Mouse (Mus musculus) MEL (cell line): ENCODE measurements at regions not wholly inside any gene's neighbourhood (a gene's known extent, or its start where the extent isn't known, plus 50 kb on each side); places are given as distances from the start of the nearest gene placed in this dataset.

ENCODE experiments used
- DNase-seq: peaks from one replicate; pipeline ENCODE4 v3.0.0; 2011; ENCODE audit warnings: low read depth, low spot score
- H3K27ac ChIP-seq: 2 replicates; pipeline ENCODE4 v1.5.1; 2012; ENCODE audit warnings: low read depth, mild to moderate bottlenecking, control low read depth, low read length, moderate library complexity; ENCODE audit not compliant: control insufficient read depth
- H3K27me3 ChIP-seq, 2 experiments: fragments of 150-350 bp in 1 of 2; sonication (generic) in 1 of 2; 2 replicates each; pipeline ENCODE4 v1.6.1; 2012; ENCODE audit warnings: low read length in 2 of 2, mild to moderate bottlenecking in 2 of 2, improper control_type of control experiment in 1 of 2, moderate library complexity in 1 of 2; ENCODE audit not compliant: insufficient read depth in 2 of 2, control insufficient read depth in 1 of 2
- H3K36me3 ChIP-seq, 2 experiments: 2 replicates each; pipeline ENCODE4 v1.6.1; 2012 to 2014; ENCODE audit warnings: low read length in 2 of 2, improper control_type of control experiment in 1 of 2, inconsistent platforms in 1 of 2, mild to moderate bottlenecking in 1 of 2; ENCODE audit not compliant: insufficient read depth in 2 of 2, control insufficient read depth in 1 of 2
- H3K4me1 ChIP-seq, 2 experiments: fragments of 150-350 bp in 1 of 2; sonication (generic) in 1 of 2; 2 replicates each; pipeline ENCODE4 v1.6.1; 2012; ENCODE audit warnings: low read length in 2 of 2, improper control_type of control experiment in 1 of 2, mild to moderate bottlenecking in 1 of 2; ENCODE audit not compliant: insufficient read depth in 2 of 2, control insufficient read depth in 1 of 2
- H3K4me3 ChIP-seq, 2 experiments: fragments of 150-350 bp in 1 of 2; sonication (generic) in 1 of 2; 2 replicates each; pipeline ENCODE4 v1.5.1; 2012; ENCODE audit warnings: low read depth in 2 of 2, low read length in 2 of 2, mild to moderate bottlenecking in 2 of 2, moderate library complexity in 2 of 2, control low read depth in 1 of 2, improper control_type of control experiment in 1 of 2; ENCODE audit not compliant: control insufficient read depth in 1 of 2, insufficient read depth in 1 of 2
- H3K79me2 ChIP-seq: 2 replicates; pipeline ENCODE4 v1.6.1; 2012; ENCODE audit warnings: mild to moderate bottlenecking, low read length, moderate library complexity; ENCODE audit not compliant: control insufficient read depth, poor library complexity, insufficient read depth
- H3K9ac ChIP-seq: 2 replicates; pipeline ENCODE4 v1.6.1; 2012; ENCODE audit warnings: low read depth, mild to moderate bottlenecking, control low read depth, low read length, moderate library complexity; ENCODE audit not compliant: control insufficient read depth, poor library complexity, severe bottlenecking
- H3K9me3 ChIP-seq: fragments of 150-350 bp; sonication (generic); replicated peaks from 2 replicates; pipeline ENCODE4 v1.6.1; 2012; ENCODE audit warnings: mild to moderate bottlenecking, low read length, improper control_type of control experiment, moderate library complexity; ENCODE audit not compliant: insufficient read depth
- BHLHE40 ChIP-seq: IDR thresholded peaks from 2 replicates; pipeline ENCODE4 v1.6.1; 2012; ENCODE audit warnings: low read depth, mild to moderate bottlenecking, inconsistent platforms, low read length, improper control_type of control experiment, borderline replicate concordance
- CHD1 ChIP-seq: IDR thresholded peaks from 2 replicates; pipeline ENCODE4 v1.6.1; 2012; ENCODE audit warnings: low read depth, mild to moderate bottlenecking, inconsistent platforms, low read length, improper control_type of control experiment
- CHD2 ChIP-seq: IDR thresholded peaks from 2 replicates; pipeline ENCODE4 v1.6.1; 2011; ENCODE audit warnings: low read length, improper control_type of control experiment
- ELF1 ChIP-seq: IDR thresholded peaks from 2 replicates; pipeline ENCODE4 v1.6.1; 2014; ENCODE audit warnings: low read depth, mild to moderate bottlenecking, inconsistent platforms, low read length, improper control_type of control experiment, moderate library complexity
- GABPA ChIP-seq: IDR thresholded peaks from 2 replicates; pipeline ENCODE4 v1.6.1; 2012; ENCODE audit warnings: low read depth, mild to moderate bottlenecking, inconsistent platforms, low read length, improper control_type of control experiment, moderate library complexity
- GATA1 ChIP-seq: IDR thresholded peaks from 2 replicates; pipeline ENCODE4 v1.6.1; 2011; ENCODE audit warnings: low read depth, low read length, improper control_type of control experiment
- JUND ChIP-seq: IDR thresholded peaks from 2 replicates; pipeline ENCODE4 v1.6.1; 2011; ENCODE audit warnings: low read depth, mild to moderate bottlenecking, improper control_type of control experiment, low read length
- KAT2A ChIP-seq: conservative IDR thresholded peaks from 2 replicates; pipeline ENCODE4 v1.6.1; 2012; ENCODE audit warnings: low read depth, low read length, improper control_type of control experiment, inconsistent platforms
- MAFK ChIP-seq: IDR thresholded peaks from 2 replicates; pipeline ENCODE4 v1.6.1; 2011; ENCODE audit warnings: low read depth, mild to moderate bottlenecking, low read length, improper control_type of control experiment, borderline replicate concordance
- MXI1 ChIP-seq: IDR thresholded peaks from 2 replicates; pipeline ENCODE4 v1.6.1; 2011; ENCODE audit warnings: mild to moderate bottlenecking, low read depth, low read length, improper control_type of control experiment
- NRF1 ChIP-seq: IDR thresholded peaks from 2 replicates; pipeline ENCODE4 v1.6.1; 2014; ENCODE audit warnings: low read depth, mild to moderate bottlenecking, inconsistent platforms, low read length, improper control_type of control experiment, moderate library complexity; ENCODE audit not compliant: poor library complexity, insufficient read depth, severe bottlenecking
- POLR2AphosphoS5 ChIP-seq: IDR thresholded peaks from 2 replicates; pipeline ENCODE4 v1.6.1; 2012; ENCODE audit warnings: low read depth, borderline replicate concordance, mild to moderate bottlenecking, inconsistent platforms, low read length, moderate library complexity, mixed read lengths
- RAD21 ChIP-seq: IDR thresholded peaks from 2 replicates; pipeline ENCODE4 v1.6.1; 2011; ENCODE audit warnings: mild to moderate bottlenecking, low read depth, low read length, improper control_type of control experiment
- SMC3 ChIP-seq: IDR thresholded peaks from 2 replicates; pipeline ENCODE4 v1.6.1; 2011; ENCODE audit warnings: low read depth, low read length, improper control_type of control experiment
- TAL1 ChIP-seq: IDR thresholded peaks from 2 replicates; pipeline ENCODE4 v1.6.1; 2012; ENCODE audit warnings: mild to moderate bottlenecking, inconsistent platforms, low read length, moderate library complexity, mixed read lengths
- UBTF ChIP-seq: IDR thresholded peaks from 2 replicates; pipeline ENCODE4 v1.6.1; 2012; ENCODE audit warnings: low read depth, mild to moderate bottlenecking, inconsistent platforms, low read length, improper control_type of control experiment, moderate library complexity, borderline replicate concordance; ENCODE audit not compliant: insufficient read depth
- USF1 ChIP-seq: IDR thresholded peaks from 2 replicates; pipeline ENCODE4 v1.6.1; 2014; ENCODE audit warnings: low read depth, mild to moderate bottlenecking, inconsistent platforms, low read length, improper control_type of control experiment, moderate library complexity
- USF2 ChIP-seq, 2 experiments: IDR thresholded peaks; 2 replicates each; pipeline ENCODE4 v1.6.1; 2011 to 2012; ENCODE audit warnings: improper control_type of control experiment in 2 of 2, low read length in 2 of 2, borderline replicate concordance in 1 of 2, inconsistent platforms in 1 of 2, low read depth in 1 of 2, mild to moderate bottlenecking in 1 of 2; ENCODE audit not compliant: insufficient read depth in 1 of 2
- ZMIZ1 ChIP-seq: IDR thresholded peaks from 2 replicates; pipeline ENCODE4 v1.6.1; 2012; ENCODE audit warnings: low read depth, mild to moderate bottlenecking, inconsistent platforms, low read length, improper control_type of control experiment, moderate library complexity
- ZNF384 ChIP-seq: IDR thresholded peaks from 2 replicates; pipeline ENCODE4 v1.6.1; 2012; ENCODE audit warnings: low read depth, mild to moderate bottlenecking, inconsistent platforms, low read length, improper control_type of control experiment

- no peaks in the 10 kb centered on the region; a peak in 1 of 4 replicates for H3K27me3 ChIP-seq
- H3K4me3 ChIP-seq, result no peak overlapping the region
- no peak for TF ChIP-seq GABPA
- DNase-seq, result no peak
- H3K4me1 ChIP-seq, result no peaks in the 10 kb centered on the region
- H3K9ac ChIP-seq, result no peak overlapping the region
- H3K9me3 ChIP-seq, result no peaks in the 10 kb centered on the region
- no peaks in the 10 kb centered on the region for H3K36me3 ChIP-seq
- no peak overlapping the region for H3K27ac ChIP-seq
- no peaks in the 10 kb centered on the region for H3K79me2 ChIP-seq
Measured at GRCm38 (mm10) chr6:50780677-50781076, 126.4 kb upstream of the Npvf start.

DNA sequence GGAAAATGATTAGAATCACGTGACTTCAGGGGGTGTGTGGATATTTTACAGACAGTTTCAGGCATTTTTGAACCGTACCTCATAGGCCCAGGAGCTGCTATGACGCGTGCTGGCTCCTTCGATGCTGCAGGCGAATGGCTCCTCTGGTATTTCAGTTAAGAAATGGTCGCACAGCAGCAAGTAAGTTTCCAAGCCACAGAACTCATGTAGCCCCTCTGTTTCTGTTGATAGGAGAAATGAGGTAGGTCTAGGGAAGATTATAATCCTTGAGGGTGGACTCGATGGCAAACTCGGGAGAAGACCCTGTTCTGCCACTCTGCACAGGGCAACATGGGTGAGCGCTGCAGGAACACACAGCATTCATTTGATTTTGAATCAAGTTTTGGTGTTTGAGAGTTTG lies 127.0 kb upstream of the Npvf start:
- Histone ChIP-seq H3K9me3 (no peaks in the 10 kb centered on the region), H3K9ac (no peak overlapping the region), H3K36me3 (no peaks in the 10 kb centered on the region), H3K27me3 (no peaks in the 10 kb centered on the region; a peak in 1 of 4 replicates), H3K27ac (no peak overlapping the region), H3K4me1 (no peaks in the 10 kb centered on the region), H3K4me3 (no peak overlapping the region), H3K79me2 (no peaks in the 10 kb centered on the region)
- no peak for DNase-seq
- TF ChIP-seq MAFK, result no peak
- no peak for TF ChIP-seq GATA1
- TF ChIP-seq ELF1, result no peak
- TF ChIP-seq BHLHE40, result no peak
- TF ChIP-seq POLR2AphosphoS5, result no peak
- no peak for TF ChIP-seq TAL1
- TF ChIP-seq SMC3, result no peak

DNA sequence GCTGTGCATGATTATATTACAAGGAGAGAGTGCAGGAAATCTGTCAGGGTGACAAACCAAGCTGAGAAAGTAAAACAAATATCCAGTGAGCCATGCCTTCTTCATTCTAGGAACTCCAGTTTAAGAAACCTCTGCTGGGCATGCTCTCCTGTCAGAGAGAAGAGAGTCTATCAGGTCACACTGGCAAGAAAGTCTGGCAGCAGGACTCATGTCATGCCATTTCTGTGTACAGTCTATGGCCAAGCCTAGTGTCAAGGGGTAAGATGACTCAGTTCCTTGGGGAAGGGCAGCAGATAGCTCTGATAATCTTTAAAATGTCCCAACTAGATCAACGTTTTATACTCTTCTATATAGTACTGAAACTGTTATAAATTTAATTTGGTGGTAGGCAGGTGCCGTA lies 128.0 kb upstream of the Npvf start:
- H3K27me3 ChIP-seq, result no peaks in the 10 kb centered on the region; a peak in 1 of 4 replicates
- no peak for DNase-seq
- H3K4me1 ChIP-seq, result no peaks in the 10 kb centered on the region
- no peak overlapping the region for H3K9ac ChIP-seq
- H3K27ac ChIP-seq, result no peak overlapping the region
- H3K4me3 ChIP-seq, result no peak overlapping the region
- no peaks in the 10 kb centered on the region for H3K36me3 ChIP-seq
- no peaks in the 10 kb centered on the region for H3K79me2 ChIP-seq
- TF ChIP-seq MAFK, result no peak
- TF ChIP-seq, all 39 proteins: peak for 0
- no peaks in the 10 kb centered on the region for H3K9me3 ChIP-seq

DNA sequence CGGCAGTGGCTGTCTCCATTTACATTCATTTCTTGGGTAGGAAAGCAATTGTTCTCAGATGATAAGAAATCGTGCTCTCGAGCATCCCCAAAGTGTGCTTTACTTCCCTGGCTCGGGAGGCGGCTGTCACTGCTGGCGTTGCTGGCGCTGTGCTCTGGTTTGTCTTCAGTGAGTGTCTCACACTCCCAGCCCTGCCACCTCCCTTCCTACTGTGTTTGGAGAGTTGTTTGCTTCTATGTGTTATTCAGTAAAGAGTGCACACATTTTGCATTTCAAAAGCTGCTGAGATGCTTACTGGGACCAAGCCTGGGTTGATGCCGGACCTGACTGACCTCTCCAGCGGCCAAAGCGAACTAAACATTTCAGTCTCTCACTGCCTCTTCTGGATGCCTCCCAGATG lies 129.3 kb upstream of the Npvf start:
- Histone ChIP-seq H3K27ac (no peak overlapping the region), H3K4me3 (no peak overlapping the region), H3K36me3 (no peaks in the 10 kb centered on the region), H3K27me3 (no peaks in the 10 kb centered on the region; a peak in 1 of 4 replicates), H3K79me2 (no peaks in the 10 kb centered on the region), H3K4me1 (no peaks in the 10 kb centered on the region), H3K9ac (no peak overlapping the region), H3K9me3 (no peaks in the 10 kb centered on the region)
- no peak for DNase-seq
- no peak for TF ChIP-seq RAD21
- TF ChIP-seq CHD1, result no peak
- TF ChIP-seq NRF1, result no peak
- no peak for TF ChIP-seq KAT2A
- TF ChIP-seq ZMIZ1, result no peak
- no peak for TF ChIP-seq MXI1
- TF ChIP-seq USF2 (IDR thresholded peaks at IDR 0.05; ENCODE audit: borderline replicate concordance in 1 of 2, insufficient read depth in 1 of 2, low read depth in 1 of 2, low read length in 2 of 2), result no peak
- no peak for TF ChIP-seq ZNF384
- TF ChIP-seq UBTF, result no peak
- no peak for TF ChIP-seq USF1
- no peak for TF ChIP-seq POLR2AphosphoS5
- no peak for TF ChIP-seq CHD2
- TF ChIP-seq JUND, result no peak
- TF ChIP-seq BHLHE40, result no peak
